Mouse (Mus musculus) brown adipose tissue, adult 24 weeks (tissue): Measurements from ENCODE around the gene Tbr1. TPM values are rescaled to one million over a fixed set of nuclear protein-coding genes. Genes with fewer than 3 reads are reported as not detected.

Experiments used
- H3K27ac ChIP-seq: fragments of 200-500 bp; replicated peaks from 2 replicates; pipeline ENCODE4 v1.5.1; 2012; ENCODE audit warnings: low read depth, mild to moderate bottlenecking, low read length
- H3K4me1 ChIP-seq: fragments of 200-500 bp; 2 replicates; pipeline ENCODE4 v1.6.1; 2012; ENCODE audit warnings: low read length, mixed read lengths; ENCODE audit not compliant: control insufficient read depth, insufficient read depth, insufficient read length
- H3K4me3 ChIP-seq: fragments of 200-500 bp; 2 replicates; pipeline ENCODE4 v1.5.1; 2012; ENCODE audit warnings: low read depth, mild to moderate bottlenecking, low read length, moderate library complexity; ENCODE audit not compliant: insufficient read depth
- polyA plus RNA-seq: library from polyadenylated mRNA; stranded (reverse); fragments of >200 nt; gene quantifications from 2 replicates; pipeline ENCODE4 v1.2.4, GENCODE M21; 2012; ENCODE audit not compliant: missing spikeins, insufficient read depth, insufficient read length

Gene Tbr1
- polyA plus RNA-seq, 1 experiment = not detected

DNA sequence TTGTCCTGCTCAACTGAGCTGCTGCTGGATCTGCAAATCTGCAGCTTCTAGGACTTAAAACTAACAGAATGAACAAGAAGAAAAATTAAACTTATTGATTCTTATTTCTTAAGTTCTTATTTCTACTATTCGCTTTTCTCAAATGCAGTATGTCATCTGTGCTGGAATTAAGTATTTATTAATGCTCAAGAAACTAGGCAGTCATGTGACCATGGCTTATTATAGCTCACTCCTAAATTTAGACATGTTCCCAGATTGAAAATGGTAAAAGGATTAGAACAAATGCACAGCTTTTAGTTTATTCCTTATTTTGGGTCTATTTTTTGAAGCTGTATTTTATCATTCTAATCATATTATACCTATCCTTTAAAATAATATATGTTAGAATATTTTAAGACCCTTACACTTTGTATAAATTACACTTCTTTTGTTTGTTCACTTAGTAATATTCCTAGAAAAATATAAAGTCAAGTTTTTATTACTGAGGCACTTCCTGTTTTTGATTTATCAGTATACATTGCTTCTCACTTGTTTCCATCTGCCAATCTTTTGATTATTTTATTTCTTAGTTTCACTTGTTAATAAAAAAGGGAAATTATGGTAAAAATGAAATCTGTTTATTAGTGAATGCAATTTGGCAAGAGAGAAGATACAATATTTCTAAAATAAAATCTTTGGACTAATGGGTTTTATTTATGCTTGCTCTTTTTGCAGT is 20.9 kb downstream of the Tbr1 start:
- H3K27ac ChIP-seq = no peak overlapping the region
- no peaks in the 10 kb centered on the region for H3K4me1 ChIP-seq
- no peak overlapping the region for H3K4me3 ChIP-seq

DNA sequence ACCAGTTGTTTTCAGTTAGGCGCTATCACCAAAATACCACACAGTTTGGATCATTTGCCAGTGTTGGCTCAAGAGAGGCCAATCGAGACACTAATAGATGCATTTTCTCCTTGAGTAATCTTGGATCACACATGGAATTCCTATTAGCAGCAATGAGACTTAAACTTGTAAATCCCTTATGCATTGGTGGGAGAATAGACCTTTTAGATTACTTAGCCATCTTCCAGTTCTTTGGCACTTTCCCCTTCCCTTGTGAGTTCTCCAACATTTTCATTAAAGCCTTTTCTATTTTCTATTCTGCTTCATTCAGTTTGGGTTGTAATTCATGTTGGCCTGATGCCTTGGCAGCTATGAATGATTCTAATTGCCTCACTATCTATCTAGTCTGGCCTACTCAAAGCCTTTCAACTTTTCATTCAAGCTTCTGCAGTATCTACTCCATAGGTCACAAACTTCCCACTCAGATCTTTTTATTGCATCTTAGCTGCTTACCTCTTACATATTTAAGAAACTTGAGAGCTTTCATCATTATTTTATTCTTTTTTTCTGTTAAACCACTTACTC is 34.6 kb downstream of the Tbr1 start:
- Histone ChIP-seq H3K4me3 (no peak overlapping the region), H3K4me1 (no peaks in the 10 kb centered on the region), H3K27ac (no peak overlapping the region)

Other genes with a start within 250 kb of the Tbr1 start
- gene Tank, start 224.3 kb upstream of the Tbr1 start, polyA plus RNA-seq = 52.6 and 55.0 TPM in 2 replicates
- gene Psmd14, start 91.2 kb upstream of the Tbr1 start, polyA plus RNA-seq = 100 and 126 TPM in 2 replicates
- not detected in 2 replicates for gene Slc4a10, start 243.5 kb downstream of the Tbr1 start, polyA plus RNA-seq